Mouse (Mus musculus) gastrocnemius, postnatal 10 days (tissue): ENCODE measurements around the gene Atf7ip. TPM values are rescaled to one million over a fixed set of nuclear protein-coding genes. Genes with fewer than 3 reads are reported as not detected.

ENCODE experiments used
- DNase-seq: peaks from one replicate; pipeline ENCODE4 v3.0.0; 2021; ENCODE audit warnings: mixed read lengths
- total RNA-seq, 2 experiments: library from RNA; stranded (reverse); gene quantifications; 2 replicates each; pipeline ENCODE4 v1.2.3; 2021

Gene Atf7ip
- total RNA-seq, 2 experiments from 2014 or later, result 51.8 to 80.1 TPM

DNA sequence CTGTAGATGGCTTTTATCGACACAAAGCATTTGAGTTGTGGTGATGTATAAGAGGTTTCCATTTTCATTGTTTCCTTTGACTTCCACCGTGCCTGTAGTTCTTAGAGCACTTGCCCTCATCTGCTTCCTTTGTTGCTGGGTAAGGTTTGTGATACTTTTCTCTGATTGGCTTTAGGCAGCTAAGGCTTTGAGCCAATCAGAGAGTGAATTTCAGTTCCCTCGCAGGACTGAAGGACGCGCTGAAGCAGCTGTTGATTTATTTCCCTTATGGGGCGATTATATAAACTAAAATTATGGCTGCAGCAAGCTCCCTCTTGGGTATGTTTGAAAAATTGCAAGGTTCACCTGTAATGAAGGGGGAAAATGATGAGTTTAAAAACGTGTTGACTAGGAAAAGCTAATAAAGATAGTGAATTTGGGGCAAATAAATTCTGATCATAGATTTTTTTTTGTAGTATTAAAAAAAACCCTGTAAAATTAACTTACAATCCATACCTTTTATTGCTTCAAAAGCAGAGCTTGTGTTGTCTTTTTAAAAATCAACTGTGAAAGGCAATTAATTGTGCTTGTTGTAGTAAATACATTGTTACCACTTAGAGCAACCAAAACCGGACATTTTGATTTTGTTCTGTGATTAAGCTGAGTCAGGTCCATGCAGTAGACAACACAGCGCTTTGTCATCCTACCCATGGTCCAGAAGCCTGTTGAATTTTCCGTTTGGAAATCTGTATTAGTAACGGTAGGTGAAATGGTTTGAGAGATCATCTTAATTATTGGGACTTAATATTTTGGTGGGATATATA is 48.0 kb downstream of the Atf7ip start:
- no peak for DNase-seq

- no peak for DNase-seq
These were observed 49.0 kb downstream of the Atf7ip start for GRCm38 (mm10) chr6:136554774-136555522.

GRCm38 (mm10) chr6:136555523-136555915 is 49.6 kb downstream of the Atf7ip start:
- DNase-seq, result peak; percentile 64

GRCm38 (mm10) chr6:136558288-136559005 is 52.5 kb downstream of the Atf7ip start:
- no peak for DNase-seq

- no peak for DNase-seq
These were observed 60.0 kb downstream of the Atf7ip start for GRCm38 (mm10) chr6:136566002-136566401.

GRCm38 (mm10) chr6:136590739-136591138 is 84.8 kb downstream of the Atf7ip start:
- DNase-seq, result no peak

DNA sequence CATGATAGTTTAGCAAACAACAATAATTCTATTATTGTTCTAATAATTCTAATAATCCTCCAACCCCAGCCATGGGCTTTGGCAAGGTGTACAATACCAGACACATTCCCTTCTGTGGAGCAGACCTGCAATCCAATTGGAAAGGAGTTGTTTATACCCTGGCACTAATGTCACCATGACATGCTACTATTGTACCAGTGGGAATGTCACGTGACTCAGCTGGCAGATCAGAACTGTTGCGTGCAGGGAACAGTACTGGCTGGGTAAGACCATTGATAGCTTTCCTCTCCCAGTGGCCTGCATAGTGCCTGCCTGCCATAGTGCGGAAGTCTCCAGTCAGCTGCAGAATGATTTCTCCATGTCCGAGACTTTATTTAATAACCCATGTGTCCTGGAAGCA is 88.6 kb downstream of the Atf7ip start:
- DNase-seq, result no peak

DNA sequence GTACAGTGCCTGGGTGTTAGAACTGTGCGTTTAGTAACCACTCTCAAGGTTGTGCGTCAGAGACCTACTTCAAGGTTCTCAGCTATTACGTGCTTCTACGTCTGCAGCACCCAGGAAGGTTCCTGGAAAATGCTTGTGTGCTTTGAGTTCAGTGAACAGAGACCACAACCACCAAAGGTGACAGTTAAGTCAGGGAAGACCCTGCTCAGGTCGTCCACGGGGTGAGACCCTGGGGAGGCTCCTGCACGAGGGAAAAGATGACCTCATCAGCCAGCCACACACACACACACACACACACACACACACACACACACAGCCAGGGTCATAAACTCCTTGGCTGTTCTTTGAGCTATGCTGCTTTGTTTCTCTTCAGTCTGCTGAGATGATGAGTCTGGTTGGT is 96.6 kb downstream of the Atf7ip start:
- DNase-seq, result no peak

DNA sequence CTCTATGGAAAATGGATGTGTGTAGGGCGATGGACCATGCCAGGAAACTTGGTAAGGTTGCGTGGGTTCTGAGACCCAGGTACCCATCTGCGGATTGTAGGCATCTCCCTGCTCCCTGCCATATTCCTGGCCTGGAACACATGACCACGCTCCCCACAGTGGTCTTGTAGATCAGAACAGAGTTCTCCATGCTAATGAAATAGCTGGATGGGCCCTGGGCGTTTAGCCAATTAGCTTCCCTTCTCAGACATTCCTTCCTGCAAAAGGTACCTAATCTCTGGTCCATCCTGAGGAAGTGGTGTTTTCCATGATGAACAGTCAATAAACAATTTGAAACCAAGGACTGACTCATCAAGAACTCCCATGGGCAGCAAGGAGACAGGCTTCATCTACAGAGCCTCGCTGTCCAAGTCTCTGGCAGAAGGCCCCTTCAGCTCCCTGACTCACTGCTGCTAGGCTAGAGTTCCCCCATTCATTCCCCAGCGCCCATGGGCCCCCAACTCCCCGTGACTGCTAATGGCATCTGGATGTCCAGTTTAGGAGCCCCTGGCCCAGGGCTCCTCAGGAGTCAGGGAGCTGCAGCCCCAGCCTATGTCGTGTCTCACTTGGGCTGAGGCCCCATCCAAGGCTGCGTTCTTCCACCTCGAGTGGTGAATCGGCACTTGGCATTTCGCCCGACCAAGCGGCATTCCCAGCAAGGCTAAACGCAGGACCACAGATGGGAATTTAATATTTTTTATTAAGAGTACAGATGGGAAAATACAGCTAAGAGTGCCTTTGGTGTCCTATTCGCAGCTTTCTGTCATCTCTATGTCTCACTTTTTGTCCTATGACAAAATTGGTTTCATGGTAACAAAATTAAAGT is 105.6 kb downstream of the Atf7ip start:
- peak; percentile 31 for DNase-seq

- no peak for DNase-seq
These were observed 106.3 kb downstream of the Atf7ip start for GRCm38 (mm10) chr6:136612312-136612711.

DNA sequence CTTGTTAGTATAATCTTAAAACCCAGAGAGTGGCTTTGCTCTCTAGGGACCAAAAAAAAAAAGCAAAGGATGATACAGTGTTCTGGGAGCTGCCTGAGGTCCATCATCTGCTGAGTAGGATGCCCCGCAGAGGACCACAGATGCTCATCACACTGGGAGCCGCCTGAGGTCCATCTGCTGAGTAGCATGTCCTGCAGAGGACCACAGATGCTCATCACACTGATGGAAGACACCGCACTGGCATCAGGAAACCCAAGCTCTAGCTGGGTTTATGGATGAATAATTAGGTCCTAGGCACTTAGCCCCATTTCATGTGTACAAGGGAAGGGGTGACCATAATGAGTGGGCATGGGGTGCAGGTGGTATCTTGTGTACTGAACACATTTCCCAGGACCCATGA is 108.2 kb downstream of the Atf7ip start:
- no peak for DNase-seq

DNA sequence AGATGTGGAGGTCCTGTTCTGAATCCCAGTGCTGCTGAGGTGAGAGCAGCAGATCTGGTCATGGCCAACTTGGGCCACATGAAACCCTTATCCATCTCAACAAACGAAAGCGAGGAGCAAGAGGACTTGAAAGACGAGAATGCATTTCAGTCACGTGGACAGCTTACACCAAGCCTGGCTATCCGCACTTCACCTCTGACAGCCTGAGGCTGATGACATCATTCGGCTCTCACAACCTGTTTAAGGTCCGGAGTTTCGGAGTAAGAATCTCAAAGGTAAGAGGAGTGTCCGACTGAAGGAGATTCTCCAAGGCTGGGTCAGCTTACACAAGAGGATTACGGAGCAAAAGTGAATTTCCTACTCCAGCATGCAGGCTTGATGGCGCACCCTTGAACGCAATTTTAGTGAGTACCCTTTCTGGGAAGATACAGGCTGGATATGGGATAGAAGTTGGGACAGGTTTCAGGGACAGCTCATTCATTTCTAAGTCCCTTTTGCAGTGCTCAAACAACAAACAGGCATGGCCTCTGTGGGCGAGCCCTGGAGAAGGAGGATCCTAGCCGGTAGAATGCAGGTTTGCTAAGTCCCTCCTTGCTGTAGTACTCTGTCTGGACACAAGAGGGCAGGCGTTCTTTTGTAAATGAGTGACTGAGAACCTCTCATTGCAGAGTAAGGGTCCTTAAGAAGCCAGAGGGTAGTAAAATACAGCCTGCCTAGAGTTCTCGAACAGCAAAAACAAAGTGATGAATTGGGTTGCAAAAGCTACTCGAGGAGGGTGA is 114.6 kb downstream of the Atf7ip start:
- peak; percentile 81 for DNase-seq

- no peak for DNase-seq
These were observed 119.5 kb downstream of the Atf7ip start for GRCm38 (mm10) chr6:136625421-136625820.

- no peak for DNase-seq
These were observed 123.7 kb downstream of the Atf7ip start for GRCm38 (mm10) chr6:136629639-136630038.

- no peak for DNase-seq
These were observed 125.6 kb downstream of the Atf7ip start for GRCm38 (mm10) chr6:136631519-136631918.

GRCm38 (mm10) chr6:136631945-136632534 is 126.1 kb downstream of the Atf7ip start:
- no peak for DNase-seq

DNA sequence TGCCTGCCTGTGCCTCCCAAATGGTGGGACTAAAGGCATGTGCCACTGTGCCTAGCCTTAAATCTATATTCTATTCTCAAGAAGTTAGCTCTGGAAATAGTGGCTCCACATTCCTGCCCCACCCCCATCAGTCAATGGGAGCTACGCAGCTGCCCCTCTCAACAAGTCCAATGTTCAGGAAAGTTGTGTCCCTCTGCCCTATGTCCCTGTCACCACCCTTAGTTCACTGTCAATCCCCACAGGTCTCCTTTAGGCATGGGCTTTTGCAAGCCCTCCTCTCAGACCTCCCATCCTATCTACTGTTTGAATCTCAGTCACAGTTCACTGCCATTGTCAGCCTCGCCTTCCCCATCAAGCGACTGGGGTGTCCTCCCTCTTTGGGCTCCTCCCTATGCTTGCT is 127.2 kb downstream of the Atf7ip start:
- DNase-seq, result no peak

DNA sequence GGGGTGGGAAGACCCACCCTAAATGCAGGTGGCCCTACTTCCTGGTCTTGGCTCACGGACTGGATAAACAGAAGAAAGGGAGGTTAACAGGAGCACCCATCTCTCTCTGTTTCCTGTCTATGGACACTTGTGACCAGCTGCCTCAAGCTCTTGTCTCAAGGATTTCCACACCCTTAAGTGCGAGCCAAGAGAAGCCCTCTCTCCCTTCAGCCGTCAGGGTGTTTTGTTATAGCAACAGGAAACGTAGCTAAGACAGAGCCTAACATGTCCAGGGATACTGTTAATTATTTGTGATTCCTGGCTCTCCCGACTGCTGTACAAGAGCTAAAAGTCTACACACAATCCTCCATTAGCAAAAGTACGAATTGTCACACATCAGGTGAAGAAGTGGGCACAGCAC is 127.8 kb downstream of the Atf7ip start:
- no peak for DNase-seq

DNA sequence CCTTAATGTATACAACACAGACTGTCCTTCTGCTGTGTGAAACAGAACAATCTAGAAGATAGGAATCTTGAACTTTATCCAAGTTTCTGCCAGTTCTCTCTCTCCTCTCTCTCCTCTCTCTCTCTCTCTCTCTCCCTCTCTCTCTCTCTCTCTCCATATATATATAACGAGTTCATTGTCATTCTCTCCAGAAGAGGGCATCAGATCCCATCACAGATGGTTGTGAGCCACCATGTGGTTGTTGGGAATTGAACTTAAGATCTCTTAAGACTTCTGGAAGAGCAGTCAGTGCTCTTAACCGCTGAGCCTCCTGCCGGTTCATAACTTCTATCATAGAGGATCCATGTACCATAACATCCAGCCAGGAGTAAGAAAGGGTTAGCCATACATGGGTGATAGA is 129.0 kb downstream of the Atf7ip start:
- no peak for DNase-seq

GRCm38 (mm10) chr6:136644171-136644570 is 138.2 kb downstream of the Atf7ip start:
- no peak for DNase-seq

- DNase-seq, result no peak
These were observed 139.8 kb downstream of the Atf7ip start for GRCm38 (mm10) chr6:136645754-136646153.
